Mouse (Mus musculus): ENCODE results near the gene Tbcd.

GRCm38 (mm10) chr11:121415351-121415750 lies 36.4 kb upstream of the Tbcd start:
- TF ChIP-seq CTCF (IDR thresholded peaks at IDR 0.05; ENCODE audit: low read depth, low read length): no peak
- no peak for TF ChIP-seq TAL1 (conservative IDR thresholded peaks at IDR 0.05; ENCODE audit: low read depth, low read length)
